Mouse (Mus musculus): ENCODE measurements around the gene Ripply3.

The Ripply3 gene

DNA sequence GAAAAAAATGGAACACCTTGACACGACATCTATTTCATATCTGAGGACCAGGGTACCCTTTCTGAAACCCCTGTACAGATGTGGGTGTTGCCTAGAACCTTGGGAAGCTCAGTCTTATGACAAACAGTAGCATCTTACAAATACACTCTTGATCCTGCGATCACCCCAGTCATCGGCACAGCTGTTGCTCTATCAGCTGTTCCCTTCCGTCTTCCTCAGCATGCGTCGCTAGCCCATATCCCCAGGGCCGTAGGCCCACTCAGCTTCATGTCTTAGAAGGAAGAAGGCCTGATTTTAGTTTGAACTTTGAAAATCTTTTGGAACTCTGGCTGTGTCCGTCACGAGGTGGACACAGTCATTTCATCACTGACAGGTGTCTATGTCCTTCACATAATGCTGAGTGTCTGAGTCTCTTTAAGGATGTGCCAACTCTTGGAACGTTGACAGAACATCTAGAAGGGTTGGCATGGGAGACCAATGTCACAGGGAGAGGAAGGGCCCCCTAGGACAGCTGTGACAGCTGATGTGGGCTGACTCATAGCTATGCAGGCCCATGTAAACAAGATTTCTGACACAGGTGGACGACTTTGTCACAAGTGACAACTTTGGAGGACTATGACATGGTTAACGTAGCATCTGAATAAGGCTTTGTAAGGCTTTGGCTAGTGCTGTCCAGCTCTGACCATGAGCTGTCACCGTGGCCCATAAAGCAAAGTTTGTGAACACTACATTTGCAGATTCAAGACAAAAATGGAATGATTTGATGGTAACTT, 32.5 kb downstream of the Ripply3 start:
- DNase-seq = no peak

- peak; percentile 15 to 23 for DNase-seq
Observed at GRCm38 (mm10) chr16:94362174-94362873, 34.1 kb downstream of the Ripply3 start.

DNA sequence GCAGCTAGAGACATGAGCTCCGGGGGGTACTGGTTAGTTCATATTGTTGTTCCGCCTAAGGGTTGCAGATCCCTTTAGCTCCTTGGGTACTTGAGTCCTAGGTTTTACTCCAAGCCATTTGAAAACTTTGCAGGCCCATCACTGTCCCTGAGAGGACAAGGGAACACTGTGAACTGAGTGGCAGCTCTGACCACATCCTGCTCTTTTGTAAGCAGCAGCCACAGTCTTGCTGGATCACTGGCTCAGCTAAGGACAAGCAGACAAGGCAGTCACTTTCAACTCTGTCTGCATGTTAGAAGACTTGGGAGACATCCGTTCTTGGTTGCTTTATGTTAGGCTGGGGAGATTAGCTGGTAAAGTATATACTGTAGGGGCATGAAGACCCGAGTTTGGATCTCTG, 35.6 kb downstream of the Ripply3 start:
- DNase-seq = no peak

DNA sequence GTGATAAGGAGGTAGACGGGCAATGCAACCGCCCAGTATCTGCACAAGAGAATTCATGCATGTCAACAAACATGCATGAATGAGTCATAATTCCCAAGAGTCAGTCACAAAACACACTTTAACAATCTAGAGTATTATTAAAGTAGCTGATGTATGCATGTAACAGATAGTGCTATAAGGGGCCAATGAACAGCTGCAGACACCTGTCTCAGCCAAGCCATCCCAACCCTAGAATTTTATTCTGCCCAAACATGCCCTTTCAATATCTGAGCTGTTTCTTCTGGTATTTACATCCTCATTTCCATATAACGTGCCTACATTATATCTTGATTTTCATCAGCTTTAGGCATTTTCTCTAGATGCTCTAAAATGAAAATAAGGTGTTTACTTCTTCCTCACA, 37.2 kb downstream of the Ripply3 start:
- DNase-seq = no peak

DNA sequence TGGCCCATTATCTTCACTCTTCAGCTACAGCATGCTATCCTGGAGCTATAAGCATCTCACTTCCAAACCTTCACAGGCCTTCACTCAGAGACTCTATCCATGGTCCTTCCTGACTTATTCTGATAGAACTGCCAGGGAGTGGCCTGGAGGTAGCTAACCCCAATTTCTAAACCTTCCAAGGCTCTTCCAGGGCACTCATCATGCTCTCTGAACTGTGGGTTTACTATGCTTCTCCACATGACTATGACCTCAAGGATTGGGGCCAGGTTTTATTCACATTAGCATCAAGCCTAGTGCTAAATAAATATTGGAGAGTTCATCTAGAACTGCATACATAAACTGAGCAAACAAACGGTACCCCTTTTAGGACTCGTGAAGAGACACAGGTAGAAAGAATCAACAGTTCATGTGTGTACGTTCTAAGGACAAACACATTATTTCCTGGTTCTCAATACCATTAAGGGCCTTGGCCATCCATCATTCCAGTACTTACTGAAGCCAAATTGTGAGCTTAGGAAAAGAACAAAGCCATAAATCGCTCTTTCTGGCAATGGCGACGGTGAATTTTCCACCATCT, 41.5 kb downstream of the Ripply3 start:
- no peak for DNase-seq

GRCm38 (mm10) chr16:94370173-94370914, 42.1 kb downstream of the Ripply3 start, which contains the start of gene Ttc3:
Gene Ttc3, plus strand, starts transcription at chr16:94370618.
- peak; percentile 89 for DNase-seq

DNA sequence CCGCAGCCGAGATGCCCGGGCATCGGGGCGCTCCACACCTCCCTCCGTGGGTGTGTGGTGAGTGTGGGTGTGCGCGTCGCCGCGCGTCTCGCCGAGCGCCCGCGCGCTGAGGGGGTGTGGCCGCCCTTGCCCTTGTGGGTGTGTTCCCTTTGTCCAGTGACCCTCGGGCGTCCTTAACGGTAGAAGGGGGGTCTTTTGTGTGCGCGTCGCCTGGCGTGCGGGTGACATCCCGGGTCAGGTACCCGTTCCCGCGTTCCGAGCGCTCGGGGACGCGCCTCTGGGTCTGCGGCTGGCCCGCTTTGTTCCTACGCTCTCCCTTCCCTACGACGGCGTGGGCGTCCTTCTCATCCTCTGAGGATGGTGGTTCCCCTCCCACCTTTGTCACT, 42.7 kb downstream of the Ripply3 start:
- peak; percentile 75 to 77 for DNase-seq

- DNase-seq = peak; percentile 30 to 39
Observed at GRCm38 (mm10) chr16:94371301-94371931, 43.2 kb downstream of the Ripply3 start, which contains the start of gene Pigp. Gene Pigp, minus strand, starts transcription at chr16:94371842.

- DNase-seq = no peak
Observed at GRCm38 (mm10) chr16:94379386-94379785, 51.2 kb downstream of the Ripply3 start.

- DNase-seq = no peak
Observed at GRCm38 (mm10) chr16:94383277-94383676, 55.1 kb downstream of the Ripply3 start.
